Mouse (Mus musculus) lung, adult 2 months (tissue): Measurements from ENCODE around the gene Padi1.

Experiments used
- CTCF ChIP-seq: fragments of 200-500 bp; IDR thresholded peaks from 2 replicates; pipeline ENCODE4 v1.5.1; 2011; ENCODE audit warnings: mild to moderate bottlenecking, low read length, control low read depth; ENCODE audit not compliant: insufficient read depth
- POLR2A ChIP-seq: fragments of 200-500 bp; IDR thresholded peaks from 2 replicates; pipeline ENCODE4 v1.6.1; 2011; ENCODE audit warnings: low read depth, mild to moderate bottlenecking, control low read depth, low read length, borderline replicate concordance; ENCODE audit errors: extremely low read depth

- TF ChIP-seq POLR2A: no peak
- no peak for TF ChIP-seq CTCF
Observed at GRCm38 (mm10) chr4:140791071-140791470, 54.5 kb downstream of the Padi1 start.
